Mouse (Mus musculus) CH12.LX (cell line): ENCODE data around the gene Prr36. TPM values are rescaled to one million over a fixed set of nuclear protein-coding genes. Genes with fewer than 3 reads are reported as not detected.

ENCODE experiments used
- DNase-seq: peaks from one replicate; pipeline ENCODE4 v3.0.0-alpha.2; 2013; ENCODE audit errors: extremely low read depth
- H3K27ac ChIP-seq: 2 replicates; pipeline ENCODE4 v1.5.1; 2012; ENCODE audit warnings: low read depth, mild to moderate bottlenecking, control low read depth, moderate library complexity; ENCODE audit not compliant: insufficient read depth
- H3K27me3 ChIP-seq: replicated peaks from 2 replicates; pipeline ENCODE3; 2012; ENCODE audit warnings: inconsistent platforms
- H3K36me3 ChIP-seq, 2 experiments: replicated peaks in 1 of 2; 2 replicates each; pipeline versions ENCODE3 to v1.6.1; 2012; ENCODE audit warnings: inconsistent platforms in 1 of 2, low read length in 1 of 2, mild to moderate bottlenecking in 1 of 2, mixed read lengths in 1 of 2, moderate library complexity in 1 of 2; ENCODE audit not compliant: control insufficient read depth in 1 of 2, insufficient read depth in 1 of 2
- H3K4me1 ChIP-seq, 2 experiments: 2 replicates each; pipeline ENCODE4 v1.6.1; 2012; ENCODE audit warnings: inconsistent platforms in 1 of 2, moderate library complexity in 1 of 2; ENCODE audit not compliant: insufficient read depth in 2 of 2, control insufficient read depth in 1 of 2
- H3K4me2 ChIP-seq: 2 replicates; pipeline ENCODE4 v1.6.1; 2012; ENCODE audit warnings: low read depth, mild to moderate bottlenecking, control low read depth; ENCODE audit not compliant: poor library complexity, insufficient read depth, severe bottlenecking
- H3K4me3 ChIP-seq, 3 experiments: fragments of 150-350 bp in 1 of 3; sonication (generic) in 1 of 3; replicated peaks in 1 of 3; 2 replicates each; pipeline versions ENCODE3 to v1.5.1; 2011 to 2012; ENCODE audit warnings: low read depth in 2 of 3, low read length in 2 of 3, mild to moderate bottlenecking in 2 of 3, moderate library complexity in 2 of 3, control low read depth in 1 of 3, improper control_type of control experiment in 1 of 3, inconsistent platforms in 1 of 3, mixed read lengths in 1 of 3; ENCODE audit not compliant: poor library complexity in 1 of 3
- H3K79me2 ChIP-seq: replicated peaks from 2 replicates; pipeline ENCODE4 v1.6.1; 2012; ENCODE audit warnings: mild to moderate bottlenecking, moderate library complexity; ENCODE audit not compliant: control insufficient read depth, poor library complexity, insufficient read depth, severe bottlenecking; ENCODE audit errors: extremely low read depth
- H3K9ac ChIP-seq: 2 replicates; pipeline ENCODE4 v1.6.1; 2012; ENCODE audit warnings: low read depth, mild to moderate bottlenecking, control low read depth, moderate library complexity; ENCODE audit not compliant: insufficient read depth
- H3K9me3 ChIP-seq: replicated peaks from 2 replicates; pipeline ENCODE3; 2012; ENCODE audit warnings: low read length, inconsistent platforms, mixed read lengths
- BHLHE40 ChIP-seq: IDR thresholded peaks from 2 replicates; pipeline ENCODE4 v1.6.1; 2011; ENCODE audit warnings: mild to moderate bottlenecking, low read depth, low read length, improper control_type of control experiment
- CHD1 ChIP-seq: IDR thresholded peaks from 2 replicates; pipeline ENCODE4 v1.6.1; 2012; ENCODE audit warnings: low read depth, low read length, improper control_type of control experiment, inconsistent platforms
- CTCF ChIP-seq, 2 experiments: IDR thresholded peaks in 1 of 2; conservative IDR thresholded peaks in 1 of 2; 2 replicates each; pipeline ENCODE4 v1.5.1; 2011 to 2012; ENCODE audit warnings: low read depth in 2 of 2, low read length in 2 of 2, improper control_type of control experiment in 1 of 2, inconsistent platforms in 1 of 2, mild to moderate bottlenecking in 1 of 2, moderate library complexity in 1 of 2
- E2F4 ChIP-seq: IDR thresholded peaks from 2 replicates; pipeline ENCODE4 v1.6.1; 2011; ENCODE audit warnings: low read depth, low read length, improper control_type of control experiment; ENCODE audit not compliant: insufficient replicate concordance
- EP300 ChIP-seq: IDR thresholded peaks from 2 replicates; pipeline ENCODE4 v1.6.1; 2011; ENCODE audit warnings: low read length, improper control_type of control experiment
- ETS1 ChIP-seq: conservative IDR thresholded peaks from 2 replicates; pipeline ENCODE4 v1.6.1; 2012; ENCODE audit warnings: low read depth, mild to moderate bottlenecking, inconsistent platforms, low read length, improper control_type of control experiment, moderate library complexity
- GABPA ChIP-seq: IDR thresholded peaks from 2 replicates; pipeline ENCODE4 v1.6.1; 2012; ENCODE audit warnings: low read depth, low read length, improper control_type of control experiment, inconsistent platforms; ENCODE audit not compliant: insufficient replicate concordance
- HCFC1 ChIP-seq: IDR thresholded peaks from 2 replicates; pipeline ENCODE4 v1.6.1; 2012; ENCODE audit warnings: low read depth, mild to moderate bottlenecking, inconsistent platforms, low read length, improper control_type of control experiment
- IRF4 ChIP-seq: IDR thresholded peaks from 2 replicates; pipeline ENCODE4 v1.6.1; 2014; ENCODE audit warnings: low read depth, mild to moderate bottlenecking, inconsistent platforms, low read length, improper control_type of control experiment
- JUN ChIP-seq: IDR thresholded peaks from 2 replicates; pipeline ENCODE4 v1.6.1; 2011; ENCODE audit warnings: low read depth, mild to moderate bottlenecking, low read length, improper control_type of control experiment, moderate library complexity; ENCODE audit not compliant: insufficient read depth
- JUND ChIP-seq: conservative IDR thresholded peaks from 2 replicates; pipeline ENCODE4 v1.6.1; 2011; ENCODE audit warnings: low read depth, low read length, improper control_type of control experiment
- MAFK ChIP-seq: IDR thresholded peaks from 2 replicates; pipeline ENCODE4 v1.6.1; 2011; ENCODE audit warnings: low read length, improper control_type of control experiment; ENCODE audit not compliant: insufficient replicate concordance
- MAZ ChIP-seq: IDR thresholded peaks from 2 replicates; pipeline ENCODE4 v1.6.1; 2012; ENCODE audit warnings: low read depth, mild to moderate bottlenecking, inconsistent platforms, low read length, improper control_type of control experiment, moderate library complexity
- MEF2A ChIP-seq: IDR thresholded peaks from 2 replicates; pipeline ENCODE4 v1.6.1; 2014; ENCODE audit warnings: low read depth, mild to moderate bottlenecking, inconsistent platforms, low read length, improper control_type of control experiment, borderline replicate concordance
- MXI1 ChIP-seq: IDR thresholded peaks from 2 replicates; pipeline ENCODE4 v1.6.1; 2011; ENCODE audit warnings: mild to moderate bottlenecking, low read depth, low read length, improper control_type of control experiment
- MYC ChIP-seq: IDR thresholded peaks from 2 replicates; pipeline ENCODE4 v1.6.1; 2011; ENCODE audit warnings: low read depth, mild to moderate bottlenecking, improper control_type of control experiment, low read length
- NELFE ChIP-seq: IDR thresholded peaks from 2 replicates; pipeline ENCODE4 v1.6.1; 2011; ENCODE audit warnings: low read depth, low read length, improper control_type of control experiment
- NRF1 ChIP-seq: IDR thresholded peaks from 2 replicates; pipeline ENCODE4 v1.6.1; 2014; ENCODE audit warnings: low read depth, mild to moderate bottlenecking, inconsistent platforms, low read length, improper control_type of control experiment, moderate library complexity
- PAX5 ChIP-seq: IDR thresholded peaks from 2 replicates; pipeline ENCODE4 v1.6.1; 2012; ENCODE audit warnings: low read length, inconsistent platforms, mixed read lengths
- POLR2A ChIP-seq: IDR thresholded peaks from 2 replicates; pipeline ENCODE4 v1.6.1; 2011; ENCODE audit warnings: low read depth, mild to moderate bottlenecking, improper control_type of control experiment, low read length
- RAD21 ChIP-seq: IDR thresholded peaks from 2 replicates; pipeline ENCODE4 v1.6.1; 2011; ENCODE audit warnings: low read depth, mild to moderate bottlenecking, low read length, improper control_type of control experiment, moderate library complexity
- SIN3A ChIP-seq: IDR thresholded peaks from 2 replicates; pipeline ENCODE4 v1.6.1; 2012; ENCODE audit warnings: low read length, improper control_type of control experiment, inconsistent platforms
- SMC3 ChIP-seq: IDR thresholded peaks from 2 replicates; pipeline ENCODE4 v1.6.1; 2011; ENCODE audit warnings: low read depth, low read length, improper control_type of control experiment
- TBP ChIP-seq: conservative IDR thresholded peaks from 2 replicates; pipeline ENCODE4 v1.6.1; 2011; ENCODE audit warnings: low read depth, low read length, improper control_type of control experiment
- TCF12 ChIP-seq: IDR thresholded peaks from 2 replicates; pipeline ENCODE4 v1.6.1; 2014; ENCODE audit warnings: low read depth, mild to moderate bottlenecking, inconsistent platforms, low read length, improper control_type of control experiment
- UBTF ChIP-seq: IDR thresholded peaks from 2 replicates; pipeline ENCODE4 v1.6.1; 2012; ENCODE audit warnings: low read depth, mild to moderate bottlenecking, inconsistent platforms, low read length, improper control_type of control experiment, moderate library complexity
- USF1 ChIP-seq: IDR thresholded peaks from 2 replicates; pipeline ENCODE4 v1.6.1; 2014; ENCODE audit warnings: low read depth, mild to moderate bottlenecking, inconsistent platforms, low read length, improper control_type of control experiment
- ZC3H11A ChIP-seq: IDR thresholded peaks from 2 replicates; pipeline ENCODE4 v1.6.1; 2012; ENCODE audit warnings: low read depth, mild to moderate bottlenecking, inconsistent platforms, low read length, improper control_type of control experiment
- ZMIZ1 ChIP-seq: IDR thresholded peaks from 2 replicates; pipeline ENCODE4 v1.6.1; 2012; ENCODE audit warnings: low read depth, mild to moderate bottlenecking, inconsistent platforms, low read length, improper control_type of control experiment
- ZNF384 ChIP-seq: IDR thresholded peaks from 2 replicates; pipeline ENCODE4 v1.6.1; 2012; ENCODE audit warnings: low read depth, low read length, improper control_type of control experiment, inconsistent platforms
- dilution Hi-C: fragments of 300-500 bp; cut with MboI; formaldehyde crosslinking; loops from 2 replicates; pipeline ENCODE4 v1.14.3; 2020; ENCODE audit warnings: low sequenced_read_pairs; ENCODE audit not compliant: extremely low pct_unique_long_range_greater_than_20kb, extremely low pct_ligation_motif_present
- in situ Hi-C: fragments of 300-500 bp; cut with MboI; formaldehyde crosslinking; loops from 3 replicates; pipeline ENCODE4 v1.14.3; 2019; ENCODE audit warnings: low sequenced_read_pairs, low pct_ligation_motif_present, low pct_unique_long_range_greater_than_20kb, mixed read lengths
- polyA plus RNA-seq: library from polyadenylated mRNA; unstranded; fragments of >175 nt; gene quantifications from 2 replicates; pipeline ENCODE4 v1.2.1, GENCODE M21; 2012; ENCODE audit warnings: low read depth; ENCODE audit not compliant: insufficient read length
- total RNA-seq, 2 experiments: library from RNA; depleted of rRNA; stranded (reverse); fragments of 300-350 nt in 1 of 2; fragments of >200 nt in 1 of 2; gene quantifications; 2 replicates each; pipeline ENCODE4 v1.2.3; 2012 to 2014

Gene Prr36
- total and polyA plus RNA-seq, 3 experiments: 0.05 to 0.59 (median 0.13) TPM

GRCm38 (mm10) chr8:4165176-4165851, 51.9 kb downstream of the Prr36 start:
- no peaks in the 10 kb centered on the region for H3K9me3 ChIP-seq
- H3K4me3 ChIP-seq: peak overlapping the region; percentile 42 to 64 (median 59)
- H3K36me3 ChIP-seq: no peaks in the 10 kb centered on the region
- H3K9ac ChIP-seq: peak overlapping the region; percentile 25
- no peaks in the 10 kb centered on the region for H3K79me2 ChIP-seq
- dilution Hi-C loops (no loop called here), in situ Hi-C loops (loop anchor here (25.0 kb wide), 1 partner anchor 347 kb away; no protein-coding TSS in a partner anchor)
- H3K4me2 ChIP-seq: peak overlapping the region; percentile 75
- DNase-seq: peak; percentile 50
- TF ChIP-seq BHLHE40 (peak; percentile 59; the same call in 1 of the 2 replicates), RAD21 (no peak), CTCF (conservative IDR thresholded peaks at IDR 0.05 in 1 of 2, IDR thresholded peaks at IDR 0.05 in 1 of 2; ENCODE audit: low read depth in 2 of 2, low read length in 2 of 2) (no peak), JUND (no peak), MXI1 (peak; percentile 68; the same call in 1 of the 2 replicates), USF1 (no peak), E2F4 (no peak), UBTF (no peak), MAZ (no peak; the same call in 1 of the 2 replicates), MAFK (no peak), GABPA (no peak), MYC (no peak), TBP (no peak), ZMIZ1 (no peak), PAX5 (no peak), NRF1 (no peak)
- H3K27ac ChIP-seq: no peak overlapping the region
- peaks cover 7% of the 10 kb centered on the region for H3K27me3 ChIP-seq
- H3K4me1 ChIP-seq: peaks cover 11 to 13% of the 10 kb centered on the region in 2 experiments

GRCm38 (mm10) chr8:4162786-4163185, 54.5 kb downstream of the Prr36 start:
- Histone ChIP-seq H3K4me3 (no peak overlapping the region), H3K79me2 (no peaks in the 10 kb centered on the region), H3K4me2 (no peak overlapping the region), H3K4me1 (peaks cover 3 to 4% of the 10 kb centered on the region in 2 experiments; a peak in 3 of 4 replicates), H3K9ac (no peak overlapping the region), H3K27ac (no peak overlapping the region), H3K9me3 (no peaks in the 10 kb centered on the region), H3K27me3 (peaks cover 12% of the 10 kb centered on the region), H3K36me3 (no peaks in the 10 kb centered on the region)
- in situ Hi-C loops: loop anchor here (25.0 kb wide), 1 partner anchor 350 kb away; no protein-coding TSS in a partner anchor
- dilution Hi-C loops: no loop called here
- no peak for DNase-seq
- no peak for TF ChIP-seq ZMIZ1
- no peak for TF ChIP-seq ETS1
- TF ChIP-seq HCFC1: no peak
- no peak for TF ChIP-seq JUN
- TF ChIP-seq ZC3H11A: no peak
- no peak for TF ChIP-seq NELFE
- TF ChIP-seq MYC: no peak
- TF ChIP-seq SIN3A: no peak
- no peak for TF ChIP-seq BHLHE40
- TF ChIP-seq SMC3: no peak
- no peak for TF ChIP-seq EP300
- no peak for TF ChIP-seq E2F4
- no peak for TF ChIP-seq TCF12
- TF ChIP-seq PAX5: no peak
- no peak for TF ChIP-seq IRF4
- no peak for TF ChIP-seq POLR2A
- no peak for TF ChIP-seq ZNF384
- TF ChIP-seq CHD1: no peak
- TF ChIP-seq MEF2A: no peak
- no peak for TF ChIP-seq GABPA
